Mouse (Mus musculus): Measurements from ENCODE around the gene Lrrc4.

Gene Lrrc4

GRCm38 (mm10) chr6:28720391-28721171, 111.0 kb downstream of the Lrrc4 start:
- DNase-seq, result no peak

GRCm38 (mm10) chr6:28717845-28718237, 113.7 kb downstream of the Lrrc4 start:
- DNase-seq, result no peak

GRCm38 (mm10) chr6:28717203-28717844, 114.2 kb downstream of the Lrrc4 start:
- no peak for DNase-seq

GRCm38 (mm10) chr6:28710035-28710434, 121.5 kb downstream of the Lrrc4 start:
- no peak for DNase-seq

GRCm38 (mm10) chr6:28706976-28707592, 124.5 kb downstream of the Lrrc4 start:
- peak; percentile 41 to 49 for DNase-seq

GRCm38 (mm10) chr6:28706108-28706975, 125.2 kb downstream of the Lrrc4 start:
- no peak for DNase-seq

GRCm38 (mm10) chr6:28705384-28706107, 126.0 kb downstream of the Lrrc4 start:
- DNase-seq, result peak; percentile 40 to 47

GRCm38 (mm10) chr6:28704612-28705011, 126.9 kb downstream of the Lrrc4 start:
- DNase-seq, result no peak

GRCm38 (mm10) chr6:28697214-28697613, 134.3 kb downstream of the Lrrc4 start:
- no peak for DNase-seq

GRCm38 (mm10) chr6:28692659-28693058, 138.9 kb downstream of the Lrrc4 start:
- no peak for DNase-seq

- DNase-seq, result no peak
Measured at GRCm38 (mm10) chr6:28687776-28688175, 143.8 kb downstream of the Lrrc4 start.

GRCm38 (mm10) chr6:28685745-28686144, 145.8 kb downstream of the Lrrc4 start:
- DNase-seq, result no peak

GRCm38 (mm10) chr6:28685052-28685451, 146.5 kb downstream of the Lrrc4 start:
- DNase-seq, result no peak

- DNase-seq, result no peak
Measured at GRCm38 (mm10) chr6:28681521-28682457, 149.8 kb downstream of the Lrrc4 start.

GRCm38 (mm10) chr6:28680537-28680936, 151.0 kb downstream of the Lrrc4 start:
- DNase-seq, result peak in 1 of 2 experiments; percentile 34

GRCm38 (mm10) chr6:28678896-28679295, 152.7 kb downstream of the Lrrc4 start:
- DNase-seq, result no peak

- DNase-seq, result no peak
Measured at GRCm38 (mm10) chr6:28674686-28675085, 156.9 kb downstream of the Lrrc4 start.

- no peak for DNase-seq
Measured at GRCm38 (mm10) chr6:28672388-28672787, 159.2 kb downstream of the Lrrc4 start.

- no peak for DNase-seq
Measured at GRCm38 (mm10) chr6:28669251-28669650, 162.3 kb downstream of the Lrrc4 start.

GRCm38 (mm10) chr6:28667586-28667985, 164.0 kb downstream of the Lrrc4 start:
- no peak for DNase-seq

GRCm38 (mm10) chr6:28664716-28665115, 166.8 kb downstream of the Lrrc4 start:
- DNase-seq, result peak in 1 of 2 experiments; percentile 27
